Mouse (Mus musculus) heart, embryonic 16.5 days (tissue): ENCODE measurements around the gene Armc10. TPM values are rescaled to one million over a fixed set of nuclear protein-coding genes. Genes with fewer than 3 reads are reported as not detected.
A peak's percentile ranks its signal among the peaks of the same experiment; 100 is the strongest.
"Not testable (repeated sequence)": the region's sequence is repeated elsewhere in the genome, so short reads cannot be mapped to it uniquely, and the experiment has no call there.

ENCODE experiments used
- ATAC-seq: fragments of 200-750 bp; cut with Nextera tagmentation; replicated peaks from 2 replicates; pipeline ENCODE4 v1.8.0; 2017; ENCODE audit warnings: moderate number of reproducible peaks; ENCODE audit not compliant: insufficient read depth, low FRiP score; ENCODE audit errors: extremely low read depth
- H3K27ac ChIP-seq: fragments of 300-500 bp; sonication (generic); 2 replicates; pipeline ENCODE4 v1.5.1; 2014; ENCODE audit warnings: mild to moderate bottlenecking, low read length, control low read depth, moderate library complexity
- H3K27me3 ChIP-seq: fragments of 300-500 bp; sonication (generic); 2 replicates; pipeline ENCODE4 v1.6.1; 2014; ENCODE audit warnings: low read length, mixed read lengths; ENCODE audit not compliant: control insufficient read depth, insufficient read depth
- H3K36me3 ChIP-seq: fragments of 300-500 bp; sonication (generic); 2 replicates; pipeline ENCODE4 v1.6.1; 2014; ENCODE audit not compliant: control insufficient read depth, insufficient read depth
- H3K4me1 ChIP-seq: fragments of 300-500 bp; sonication (generic); 2 replicates; pipeline ENCODE4 v1.6.1; 2014; ENCODE audit warnings: low read length, mixed read lengths; ENCODE audit not compliant: control insufficient read depth, insufficient read depth
- H3K4me2 ChIP-seq: fragments of 300-500 bp; sonication (generic); 2 replicates; pipeline ENCODE4 v1.6.1; 2014; ENCODE audit warnings: low read depth, mild to moderate bottlenecking, control low read depth, low read length
- H3K4me3 ChIP-seq: fragments of 300-500 bp; sonication (generic); 2 replicates; pipeline ENCODE4 v1.5.1; 2014; ENCODE audit warnings: mild to moderate bottlenecking, control low read depth, low read length
- H3K9ac ChIP-seq: fragments of 300-500 bp; sonication (generic); 2 replicates; pipeline ENCODE4 v1.6.1; 2014; ENCODE audit warnings: low read length, control low read depth
- H3K9me3 ChIP-seq: fragments of 300-500 bp; sonication (generic); replicated peaks from 2 replicates; pipeline ENCODE4 v1.6.1; 2016; ENCODE audit warnings: low read length; ENCODE audit not compliant: control insufficient read depth
- WGBS: fragments of 180-500 bp; shearing (Covaris S2); extraction: QIAGEN DNeasy Blood & Tissue Kit; methylation state at CpG from one replicate; pipeline ENCODE4 v1.1.7; 2014; 5-methylcytosine and 5-hydroxymethylcytosine counted together
- polyA plus RNA-seq: library from polyadenylated mRNA; unstranded; fragments of >200 nt; fragmentation: Nextera tagmentation; extraction: Ambion mirVana; gene quantifications from 2 replicates; pipeline ENCODE4 v1.2.1, GENCODE M21; 2015

Gene Armc10
- polyA plus RNA-seq, 1 experiment from 2014 or later, result 19.2 TPM

DNA sequence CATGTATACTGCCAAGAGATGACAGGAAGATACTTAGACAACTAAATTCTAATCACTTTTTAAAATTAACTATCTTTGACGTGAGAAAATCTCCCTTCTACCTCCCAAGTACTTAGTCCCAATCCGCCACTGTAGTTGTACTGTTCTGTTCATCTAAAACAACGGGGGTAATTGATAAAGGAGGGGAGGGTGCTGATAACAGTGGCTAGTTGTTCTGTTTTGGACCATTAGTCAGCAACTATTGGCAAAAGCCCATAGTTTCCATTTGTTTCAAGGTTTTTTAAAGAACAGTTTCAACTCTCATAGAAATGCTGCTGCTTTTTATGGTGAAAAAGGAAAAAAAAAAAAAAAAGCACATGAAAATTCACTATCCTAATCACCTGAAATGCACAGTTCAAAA lies 58.1 kb downstream of the Armc10 start:
- no peak overlapping the region for H3K27ac ChIP-seq
- H3K27me3 ChIP-seq, result no peaks in the 10 kb centered on the region
- 56% methylated on average over 3 of the region's 3 CpGs for WGBS
- H3K4me3 ChIP-seq, result no peak overlapping the region
- no peak overlapping the region for H3K4me2 ChIP-seq
- H3K9me3 ChIP-seq, result no peaks in the 10 kb centered on the region
- no peak overlapping the region for H3K9ac ChIP-seq
- H3K36me3 ChIP-seq, result no peaks in the 10 kb centered on the region
- peaks cover 21% of the 10 kb centered on the region for H3K4me1 ChIP-seq
- ATAC-seq, result no peak

DNA sequence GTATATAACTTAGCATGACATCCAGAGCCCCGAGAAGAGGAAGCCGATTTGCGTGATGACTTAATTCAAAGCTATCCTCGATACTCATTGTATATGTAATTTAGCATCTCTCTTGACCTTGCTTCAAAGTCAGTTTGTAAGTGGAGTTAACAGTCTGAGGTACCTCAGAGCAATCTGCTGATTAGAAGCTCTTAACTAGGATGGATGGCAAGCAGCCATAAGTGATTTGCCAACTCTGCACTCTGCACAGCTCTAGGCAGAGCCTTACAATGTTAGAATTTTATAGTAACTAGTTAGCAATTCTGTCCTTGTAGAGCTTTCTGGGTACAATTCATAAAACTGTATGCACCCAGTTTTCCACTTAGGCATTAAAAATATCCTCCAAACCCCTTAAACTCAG lies 60.9 kb downstream of the Armc10 start:
- no peaks in the 10 kb centered on the region for H3K36me3 ChIP-seq
- no peaks in the 10 kb centered on the region for H3K9me3 ChIP-seq
- H3K27ac ChIP-seq, result peak overlapping the region; percentile 55
- H3K4me1 ChIP-seq, result peaks cover 21% of the 10 kb centered on the region
- ATAC-seq, result no peak
- 63% methylated on average over 4 of the region's 4 CpGs for WGBS
- no peak overlapping the region for H3K4me3 ChIP-seq
- no peak overlapping the region for H3K4me2 ChIP-seq
- H3K9ac ChIP-seq, result no peak overlapping the region
- H3K27me3 ChIP-seq, result no peaks in the 10 kb centered on the region

DNA sequence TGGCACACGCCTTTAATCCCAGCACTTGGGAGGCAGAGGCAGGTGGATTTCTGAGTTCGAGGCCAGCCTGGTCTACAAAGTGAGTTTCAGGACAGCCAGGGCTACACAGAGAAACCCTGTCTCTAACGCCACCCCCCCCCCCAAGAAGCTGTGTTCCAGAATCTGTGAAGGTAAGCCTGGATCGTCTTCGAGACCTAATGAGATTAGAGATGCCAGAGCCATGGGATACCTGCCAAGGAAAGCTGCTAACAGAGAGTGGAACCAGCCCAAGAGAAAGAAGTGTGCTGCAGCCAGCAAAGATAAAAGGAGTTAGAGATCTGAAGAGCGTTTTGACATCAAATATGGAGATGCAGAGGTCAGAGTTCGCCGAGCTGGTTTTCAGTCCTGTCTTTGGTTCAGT lies 62.4 kb downstream of the Armc10 start:
- not testable (repeated sequence) for H3K27me3 ChIP-seq, H3K4me3 ChIP-seq, H3K9me3 ChIP-seq, H3K4me2 ChIP-seq, H3K36me3 ChIP-seq, ATAC-seq, H3K9ac ChIP-seq, H3K27ac ChIP-seq
- H3K4me1 ChIP-seq, result peaks cover 12% of the 10 kb centered on the region; the same call in 1 of the 2 replicates
- WGBS, result 69% methylated on average over 8 of the region's 8 CpGs

Other genes starting within 250 kb of the Armc10 start
- 3.1 and 3.3 TPM in 2 replicates for gene Ccdc146, start 221.1 kb upstream of the Armc10 start, polyA plus RNA-seq
- 9.1 and 9.5 TPM in 2 replicates for gene Fam185a, start 220.9 kb upstream of the Armc10 start, polyA plus RNA-seq
- 24.0 and 26.9 TPM in 2 replicates for gene Lrrc17, start 102.3 kb upstream of the Armc10 start, polyA plus RNA-seq
- gene Fbxl13, start 179 bp upstream of the Armc10 start, polyA plus RNA-seq, result 0.27 and 0.30 TPM in 2 replicates
- 5.6 and 6.3 TPM in 2 replicates for gene Napepld, start 55.6 kb downstream of the Armc10 start, polyA plus RNA-seq
- 154 and 168 TPM in 2 replicates for gene Pmpcb, start 91.3 kb downstream of the Armc10 start, polyA plus RNA-seq
- gene Dnajc2, start 139.4 kb downstream of the Armc10 start, polyA plus RNA-seq, result 41.5 and 47.5 TPM in 2 replicates
- gene Psmc2, start 139.5 kb downstream of the Armc10 start, polyA plus RNA-seq, result 138 and 139 TPM in 2 replicates
- not detected in 2 replicates for gene Slc26a5, start 219.8 kb downstream of the Armc10 start, polyA plus RNA-seq